Mouse (Mus musculus): Measurements from ENCODE around the gene Ero1lb. TPM values are rescaled to one million over a fixed set of nuclear protein-coding genes. Genes with fewer than 3 reads are reported as not detected.

Ero1lb gene
- polyA plus RNA-seq, 1 experiment from 2014 or later: 17.8 TPM

DNA sequence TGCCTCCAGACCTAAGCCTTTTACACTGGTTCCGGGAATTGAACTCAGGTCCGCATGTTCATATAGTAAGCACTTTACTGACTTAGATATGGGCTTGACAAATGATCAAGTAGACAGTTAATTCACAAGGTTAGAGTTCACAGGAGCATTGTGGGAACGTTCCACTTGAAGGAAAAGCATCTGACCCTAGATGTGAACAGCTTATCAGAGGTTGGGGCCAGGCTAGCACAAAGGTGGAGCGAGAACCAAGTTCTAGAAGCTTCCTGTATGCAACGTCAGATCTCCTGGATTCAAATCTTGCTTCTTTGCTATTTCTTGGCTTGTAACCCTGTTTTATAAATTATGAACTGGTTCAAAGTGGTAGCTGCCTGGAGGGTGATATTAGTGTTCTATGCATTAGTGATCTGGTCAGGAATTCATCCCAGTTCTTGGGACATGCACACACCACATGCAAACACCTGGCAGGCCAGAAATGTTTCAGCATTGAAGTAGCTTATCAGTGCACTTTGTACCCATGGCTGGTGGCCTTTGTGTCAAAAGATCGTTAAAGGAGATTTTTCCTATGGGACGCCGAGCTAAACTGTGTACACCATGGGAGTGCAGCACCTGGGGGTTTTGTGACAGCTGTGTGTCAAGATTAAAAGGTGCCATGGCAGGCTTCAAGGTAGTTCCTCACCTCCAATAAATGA is 21.6 kb upstream of the Ero1lb start:
- Histone ChIP-seq H3K27me3 (peaks cover 3% of the 10 kb centered on the region; the same call in 1 of the 2 replicates), H3K4me1 (replicated peaks) (peaks cover 20% of the 10 kb centered on the region), H3K27ac (replicated peaks) (no peak overlapping the region), H3K9me3 (no peaks in the 10 kb centered on the region), H3K4me2 (no peak overlapping the region), H3K4me3 (no peak overlapping the region), H3K36me3 (no peaks in the 10 kb centered on the region), H3K9ac (no peak overlapping the region)
- no peak for ATAC-seq (ENCODE audit: low FRiP score, low read depth)
- 90% methylated on average over 8 of the region's 8 CpGs for WGBS

DNA sequence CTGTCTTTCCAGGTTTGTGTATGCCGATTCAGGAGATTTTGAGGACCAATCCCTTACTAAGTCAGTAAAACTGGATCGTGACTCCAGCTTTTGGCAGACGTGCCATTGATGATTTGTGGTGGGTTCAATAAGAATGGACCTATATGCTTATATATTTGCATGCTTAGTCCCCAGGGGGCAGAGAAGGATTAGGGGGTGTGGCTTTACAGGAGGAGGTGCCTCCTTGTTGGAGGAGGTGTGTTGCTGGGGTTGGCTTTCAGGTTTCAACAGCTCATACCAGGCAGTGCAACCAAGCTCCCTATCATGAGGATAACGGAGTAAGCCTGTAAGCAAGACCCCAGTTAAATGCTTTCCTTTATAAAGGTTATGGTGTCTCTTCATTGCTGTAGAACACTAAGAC is 11.5 kb upstream of the Ero1lb start:
- Histone ChIP-seq H3K36me3 (no peaks in the 10 kb centered on the region), H3K27ac (replicated peaks) (no peak overlapping the region), H3K4me3 (no peak overlapping the region), H3K4me2 (no peak overlapping the region), H3K4me1 (replicated peaks) (no peaks in the 10 kb centered on the region), H3K9me3 (no peaks in the 10 kb centered on the region), H3K9ac (no peak overlapping the region), H3K27me3 (no peaks in the 10 kb centered on the region)
- ATAC-seq (ENCODE audit: low FRiP score, low read depth): no peak
- WGBS: 65% methylated on average over 4 of the region's 4 CpGs

DNA sequence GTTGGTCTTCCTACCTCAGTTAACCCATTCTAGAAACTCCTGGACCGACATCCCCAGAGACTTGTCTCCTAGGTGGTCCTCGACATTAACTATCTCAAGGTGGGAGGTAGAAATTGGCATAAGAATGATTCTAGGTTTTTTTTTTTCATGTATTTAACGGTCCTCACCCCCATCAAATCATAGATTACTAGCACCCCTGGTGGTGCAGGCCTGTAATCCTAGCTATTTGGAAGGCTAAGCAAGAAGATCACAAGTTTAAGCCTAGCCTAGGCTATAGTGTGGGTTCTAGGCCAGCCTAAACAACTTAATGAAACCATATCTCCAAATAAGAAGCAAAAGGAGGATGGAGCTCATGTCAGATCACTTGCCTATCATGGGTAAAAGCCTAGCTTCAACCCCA is 6.6 kb upstream of the Ero1lb start:
- H3K27me3 ChIP-seq: no peaks in the 10 kb centered on the region
- ATAC-seq (ENCODE audit: low FRiP score, low read depth): no peak
- H3K9me3 ChIP-seq: no peaks in the 10 kb centered on the region
- 53% methylated on average over 3 of the region's 3 CpGs for WGBS
- H3K4me1 ChIP-seq (replicated peaks): no peaks in the 10 kb centered on the region
- H3K4me3 ChIP-seq: no peak overlapping the region
- H3K27ac ChIP-seq (replicated peaks): no peak overlapping the region
- H3K4me2 ChIP-seq: no peak overlapping the region
- no peaks in the 10 kb centered on the region for H3K36me3 ChIP-seq
- H3K9ac ChIP-seq: no peak overlapping the region

DNA sequence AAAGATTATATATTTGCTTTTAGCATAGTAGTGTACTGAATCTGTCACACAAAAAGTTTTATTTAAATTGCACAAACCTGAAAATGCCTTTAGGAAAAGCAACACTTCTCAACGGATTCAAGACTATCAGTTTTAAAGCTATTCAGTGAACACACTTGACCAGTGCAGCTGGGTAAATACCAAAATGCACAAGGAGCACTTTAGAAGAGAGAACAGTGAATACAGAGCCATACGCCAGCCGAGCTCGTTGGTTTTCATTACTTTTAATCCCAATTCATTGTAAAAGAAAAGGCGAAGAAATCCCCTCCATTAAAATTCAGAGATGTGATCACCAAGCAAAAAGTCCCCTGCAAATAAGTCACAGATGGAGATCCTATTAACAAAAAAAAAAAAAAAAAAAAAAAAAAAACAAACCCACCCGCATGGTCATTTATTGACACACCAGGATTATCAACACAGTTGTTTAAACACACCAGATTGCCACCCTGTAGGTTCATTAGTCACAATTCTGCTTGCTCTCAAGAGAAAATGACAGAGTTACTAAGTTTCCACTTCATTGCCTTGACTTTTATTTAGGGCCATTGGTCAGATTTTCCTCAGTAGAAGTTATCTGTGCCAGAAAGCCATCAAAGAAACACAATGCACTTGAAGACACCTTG is 6.1 kb upstream of the Ero1lb start:
- H3K4me3 ChIP-seq: no peak overlapping the region
- no peak for ATAC-seq (ENCODE audit: low FRiP score, low read depth)
- H3K27me3 ChIP-seq: no peaks in the 10 kb centered on the region
- WGBS: 63% methylated on average over 6 of the region's 6 CpGs
- no peaks in the 10 kb centered on the region for H3K4me1 ChIP-seq (replicated peaks)
- no peaks in the 10 kb centered on the region for H3K36me3 ChIP-seq
- H3K9me3 ChIP-seq: no peaks in the 10 kb centered on the region
- no peak overlapping the region for H3K9ac ChIP-seq
- H3K27ac ChIP-seq (replicated peaks): no peak overlapping the region
- H3K4me2 ChIP-seq: no peak overlapping the region

DNA sequence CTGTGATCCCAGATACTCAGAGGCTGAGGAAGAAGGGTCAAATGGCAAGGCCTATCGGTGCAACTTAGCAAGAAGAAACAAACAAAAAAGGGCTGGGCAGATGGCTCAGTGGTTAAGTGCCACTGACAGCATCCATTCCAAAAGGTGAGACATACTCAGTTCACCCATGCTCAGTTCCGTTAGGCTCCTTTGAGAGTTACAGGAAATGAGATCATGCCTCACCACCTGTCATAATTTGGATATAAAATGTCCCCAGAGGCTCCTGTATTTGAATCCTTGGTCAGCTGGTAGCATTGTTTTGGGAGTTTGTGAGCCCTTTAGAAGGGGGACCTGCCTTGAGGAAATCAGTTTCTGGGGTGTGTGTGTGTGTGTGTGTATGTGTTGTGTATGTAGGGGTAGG is 3.9 kb upstream of the Ero1lb start:
- Histone ChIP-seq H3K4me1 (replicated peaks) (peaks cover 8% of the 10 kb centered on the region), H3K27me3 (no peaks in the 10 kb centered on the region), H3K4me2 (no peak overlapping the region), H3K9me3 (no peaks in the 10 kb centered on the region), H3K36me3 (no peaks in the 10 kb centered on the region), H3K27ac (replicated peaks) (no peak overlapping the region), H3K9ac (no peak overlapping the region), H3K4me3 (no peak overlapping the region)
- no peak for ATAC-seq (ENCODE audit: low FRiP score, low read depth)
- 74% methylated on average over 2 of the region's 2 CpGs for WGBS

DNA sequence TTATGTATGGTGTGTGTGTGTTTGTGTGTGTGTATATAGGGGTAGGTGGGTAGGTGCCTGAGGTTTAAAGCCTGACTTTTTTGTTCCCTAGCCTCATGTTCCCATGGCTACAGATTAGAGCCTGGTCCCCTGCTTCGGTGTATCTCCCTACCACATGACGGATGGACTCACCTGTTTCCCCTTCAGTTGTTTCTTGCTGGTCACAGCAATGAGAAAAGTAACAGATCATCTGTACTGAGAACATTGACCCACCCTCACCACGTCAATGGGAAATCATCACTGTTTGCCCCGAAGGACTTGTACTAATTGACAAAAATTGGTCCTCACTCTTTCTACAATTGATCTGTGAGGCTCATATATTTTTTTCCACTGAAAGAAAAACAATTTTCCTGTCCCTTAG is 3.4 kb upstream of the Ero1lb start:
- Histone ChIP-seq H3K4me1 (replicated peaks) (peaks cover 14% of the 10 kb centered on the region), H3K4me2 (no peak overlapping the region), H3K27me3 (no peaks in the 10 kb centered on the region), H3K4me3 (no peak overlapping the region), H3K27ac (replicated peaks) (no peak overlapping the region), H3K9me3 (no peaks in the 10 kb centered on the region), H3K9ac (no peak overlapping the region), H3K36me3 (no peaks in the 10 kb centered on the region)
- 83% methylated on average over 4 of the region's 4 CpGs for WGBS
- no peak for ATAC-seq (ENCODE audit: low FRiP score, low read depth)

DNA sequence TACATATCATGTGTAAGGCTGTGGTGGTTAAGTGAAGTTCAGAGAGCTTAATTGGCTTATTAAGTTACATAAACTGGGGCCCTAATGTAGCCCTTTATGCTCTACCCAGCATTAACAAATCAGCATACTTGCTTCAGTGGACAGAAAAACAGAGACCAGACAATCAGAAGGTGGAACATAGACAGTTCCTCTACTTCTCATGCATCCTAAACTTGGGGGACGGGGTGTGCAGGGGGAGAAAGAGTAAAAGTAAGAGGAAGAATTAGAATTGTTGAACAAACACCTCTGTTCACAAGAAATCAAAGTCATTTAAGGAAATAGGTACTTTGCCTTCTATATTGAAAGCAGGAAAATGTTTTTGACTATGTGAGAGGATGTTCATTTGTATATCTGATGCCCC is 2.3 kb downstream of the Ero1lb start:
- H3K9ac ChIP-seq: no peak overlapping the region
- no peak overlapping the region for H3K27ac ChIP-seq (replicated peaks)
- no peaks in the 10 kb centered on the region for H3K36me3 ChIP-seq
- H3K4me2 ChIP-seq: no peak overlapping the region
- peaks cover 14% of the 10 kb centered on the region for H3K4me1 ChIP-seq (replicated peaks)
- no peaks in the 10 kb centered on the region for H3K27me3 ChIP-seq
- ATAC-seq (ENCODE audit: low FRiP score, low read depth): no peak
- WGBS: 82% methylated on average over 1 of the region's 1 CpGs
- no peak overlapping the region for H3K4me3 ChIP-seq
- H3K9me3 ChIP-seq: no peaks in the 10 kb centered on the region

DNA sequence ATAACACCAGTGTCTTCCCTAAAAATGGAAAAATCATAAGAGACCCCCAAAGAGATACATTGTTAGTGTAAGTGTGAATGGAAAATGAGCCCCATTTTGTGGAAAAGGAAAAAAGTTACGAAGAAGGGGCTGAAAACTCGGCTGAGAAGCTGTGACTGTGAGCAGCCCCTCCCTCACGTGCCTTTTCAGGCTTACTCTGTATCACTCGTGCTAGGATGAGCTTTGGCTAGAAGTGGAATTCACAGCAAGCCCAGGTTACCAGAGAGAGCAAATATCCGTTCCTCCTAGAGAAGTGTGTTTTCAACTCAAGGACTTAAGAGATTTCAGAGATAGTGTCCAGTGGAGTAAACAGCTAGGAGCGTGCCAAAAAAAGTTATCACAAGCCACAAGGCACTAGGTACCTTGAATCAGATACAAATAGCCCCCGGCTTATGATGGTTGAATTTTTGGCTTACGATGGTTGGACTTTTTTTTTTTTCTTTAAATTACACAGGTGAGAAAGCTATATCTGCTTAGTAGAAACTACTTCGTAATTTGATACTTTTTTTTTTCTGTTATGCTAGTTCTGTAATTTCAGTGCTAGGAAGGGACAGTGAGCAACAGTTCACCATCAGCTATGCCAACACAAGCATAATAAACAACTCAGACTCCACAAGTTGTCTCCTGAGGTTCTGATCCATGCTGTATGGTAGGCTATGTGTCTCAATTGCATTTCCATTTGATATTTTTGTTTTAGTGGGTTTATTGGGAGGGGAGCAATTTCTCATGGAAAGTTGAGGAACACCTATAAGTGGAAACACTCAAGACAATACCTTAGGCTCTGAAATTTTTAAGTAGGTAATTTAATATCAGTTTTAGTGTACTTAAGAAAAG is 3.2 kb downstream of the Ero1lb start:
- H3K4me3 ChIP-seq: no peak overlapping the region
- no peak overlapping the region for H3K4me2 ChIP-seq
- H3K4me1 ChIP-seq (replicated peaks): peaks cover 14% of the 10 kb centered on the region
- 78% methylated on average over 9 of the region's 9 CpGs for WGBS
- no peak overlapping the region for H3K27ac ChIP-seq (replicated peaks)
- no peaks in the 10 kb centered on the region for H3K27me3 ChIP-seq
- H3K9ac ChIP-seq: no peak overlapping the region
- ATAC-seq (ENCODE audit: low FRiP score, low read depth): no peak
- no peaks in the 10 kb centered on the region for H3K36me3 ChIP-seq
- no peaks in the 10 kb centered on the region for H3K9me3 ChIP-seq

DNA sequence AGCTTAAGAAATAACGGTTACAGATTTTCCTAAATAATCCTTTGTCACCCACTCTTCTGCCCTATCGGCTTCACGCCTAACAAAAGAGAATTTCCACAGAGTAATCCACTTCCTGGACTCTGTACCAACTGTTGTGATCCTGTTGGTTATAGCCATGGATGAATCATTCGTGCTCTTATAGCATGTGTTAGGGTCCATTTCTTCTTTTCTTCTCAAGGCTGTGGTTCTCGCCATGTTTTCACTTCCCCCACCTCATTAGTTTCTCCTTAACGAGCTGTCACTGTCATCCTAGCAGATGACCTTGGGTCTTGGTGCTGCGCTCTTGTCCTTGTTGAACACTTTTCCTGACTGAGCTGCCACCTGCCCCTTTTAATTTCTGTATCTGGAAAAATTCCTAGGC is 4.1 kb downstream of the Ero1lb start:
- Histone ChIP-seq H3K4me1 (replicated peaks) (peaks cover 14% of the 10 kb centered on the region), H3K27me3 (no peaks in the 10 kb centered on the region), H3K4me2 (no peak overlapping the region), H3K36me3 (no peaks in the 10 kb centered on the region), H3K9me3 (no peaks in the 10 kb centered on the region), H3K4me3 (no peak overlapping the region), H3K27ac (replicated peaks) (no peak overlapping the region), H3K9ac (no peak overlapping the region)
- no peak for ATAC-seq (ENCODE audit: low FRiP score, low read depth)
- WGBS: 84% methylated on average over 7 of the region's 7 CpGs

DNA sequence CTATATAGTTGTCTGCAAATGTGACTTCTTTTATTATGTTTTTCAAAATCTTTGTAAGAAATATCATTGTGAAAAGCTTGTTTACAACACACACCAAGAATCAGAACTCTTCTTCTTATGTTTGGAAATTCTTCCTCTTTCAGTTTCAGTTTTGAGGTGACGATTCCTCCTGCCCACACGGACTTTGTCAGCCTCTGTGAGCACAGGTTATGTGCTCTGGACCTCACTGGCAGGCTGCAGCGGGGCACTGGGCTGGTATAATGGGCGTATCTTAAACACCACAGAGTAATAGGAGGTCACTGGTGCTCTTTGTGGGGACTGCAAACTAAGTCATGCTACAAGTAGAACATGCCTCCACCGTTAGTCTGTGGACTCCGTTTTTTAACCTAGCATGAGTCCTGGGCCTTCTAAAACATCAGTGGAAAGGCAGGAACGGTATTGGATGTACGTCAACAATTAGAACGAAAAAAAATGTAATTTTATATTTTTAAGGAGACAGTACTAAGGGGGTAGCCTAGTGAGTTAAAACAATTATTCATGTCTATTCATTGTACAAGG is 9.4 kb downstream of the Ero1lb start:
- H3K4me2 ChIP-seq: no peak overlapping the region
- H3K27ac ChIP-seq (replicated peaks): no peak overlapping the region
- 89% methylated on average over 9 of the region's 9 CpGs for WGBS
- ATAC-seq (ENCODE audit: low FRiP score, low read depth): no peak
- no peak overlapping the region for H3K4me3 ChIP-seq
- 0 out of 2 replicates have a peak, but pooled peaks cover 3% of the 10 kb centered on the region for H3K36me3 ChIP-seq
- H3K9ac ChIP-seq: no peak overlapping the region
- no peaks in the 10 kb centered on the region for H3K27me3 ChIP-seq
- H3K9me3 ChIP-seq: no peaks in the 10 kb centered on the region
- no peaks in the 10 kb centered on the region for H3K4me1 ChIP-seq (replicated peaks)

DNA sequence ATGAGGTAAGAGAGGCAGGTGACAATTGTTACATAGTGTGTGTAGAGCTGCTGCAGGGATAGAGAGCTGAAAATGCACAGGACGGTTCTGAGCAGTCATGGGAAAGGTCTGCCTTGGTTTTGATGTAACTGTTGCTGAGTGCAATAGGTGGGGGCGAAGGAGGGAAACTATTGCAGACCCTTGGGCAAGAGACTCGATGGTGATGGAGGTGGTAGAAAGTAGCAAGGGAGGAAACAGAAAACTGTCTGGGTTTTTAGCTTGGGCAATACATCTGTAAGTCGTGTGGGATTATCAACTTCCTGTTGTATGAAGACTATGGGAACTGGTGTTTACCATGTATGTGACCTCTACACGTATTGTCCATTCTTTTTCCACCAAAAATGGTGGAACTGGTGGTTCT is 12.5 kb downstream of the Ero1lb start:
- Histone ChIP-seq H3K4me1 (replicated peaks) (no peaks in the 10 kb centered on the region), H3K27ac (replicated peaks) (no peak overlapping the region), H3K4me2 (no peak overlapping the region), H3K9ac (no peak overlapping the region), H3K27me3 (no peaks in the 10 kb centered on the region), H3K36me3 (peaks cover 10% of the 10 kb centered on the region; the same call in 1 of the 2 replicates), H3K4me3 (no peak overlapping the region), H3K9me3 (no peaks in the 10 kb centered on the region)
- 92% methylated on average over 5 of the region's 5 CpGs for WGBS
- no peak for ATAC-seq (ENCODE audit: low FRiP score, low read depth)

DNA sequence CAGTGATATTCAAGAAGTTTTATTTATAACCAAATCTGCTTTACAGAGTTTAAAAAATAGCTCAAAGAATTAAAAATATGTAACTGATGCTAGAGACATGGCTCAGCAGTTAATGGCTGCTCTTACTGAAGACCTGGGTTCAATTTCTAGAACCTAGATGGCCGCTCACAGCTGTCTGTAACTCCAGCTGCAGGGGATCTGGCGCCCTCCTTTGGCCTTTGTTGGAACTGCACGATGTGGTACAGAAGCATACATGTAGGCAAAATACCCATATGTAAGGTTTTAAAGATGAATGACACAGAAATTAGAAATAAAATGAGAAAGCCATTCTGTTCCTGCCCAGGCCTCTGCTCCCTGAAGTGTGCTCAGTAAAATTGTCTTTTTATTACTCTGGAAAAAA is 23.3 kb downstream of the Ero1lb start:
- H3K27me3 ChIP-seq: no peaks in the 10 kb centered on the region
- ATAC-seq (ENCODE audit: low FRiP score, low read depth): no peak
- WGBS: 11% methylated on average over 3 of the region's 3 CpGs
- no peaks in the 10 kb centered on the region for H3K9me3 ChIP-seq
- no peak overlapping the region for H3K27ac ChIP-seq (replicated peaks)
- H3K36me3 ChIP-seq: peaks cover 5% of the 10 kb centered on the region
- no peak overlapping the region for H3K4me3 ChIP-seq
- H3K9ac ChIP-seq: no peak overlapping the region
- no peaks in the 10 kb centered on the region for H3K4me1 ChIP-seq (replicated peaks)
- no peak overlapping the region for H3K4me2 ChIP-seq
